ENCODE assay signal across 10 mouse cellular contexts in genomic region chr10:79872862-79873261, GRCm38 (mm10). TPM values are rescaled to one million over a fixed set of nuclear protein-coding genes. Genes with fewer than 3 reads are reported as not detected.
DNase-seq lines count a peak whose midpoint lies in the region; ATAC-seq and TF ChIP-seq lines count a peak whose summit lies in the region.
"Had no signal": no experiment of that assay in that cellular context is flagged by ENCODE, and none has a peak within 500 bp of the region (broad histone marks: within the 10 kb centered on the region; RNA-seq: fewer than 3 reads in every experiment).

No protein-coding gene starts in this region.

- peak overlapping the region; percentile 87 for H3K4me2 ChIP-seq in lung, embryonic 15.5 days

- peak; percentile 43 to 61 for DNase-seq in cerebellum, postnatal 10 days
- DNase-seq in cerebellum, adult 8-10 months = no peak
- no peak for DNase-seq in lung, adult 2 months
- DNase-seq in limb, embryonic 10.5 days (ENCODE audit: low spot score) = no peak
- no peak for DNase-seq in Muller cell, postnatal 12 days (ENCODE audit: inconsistent ontology term)
- no peak for DNase-seq in frontal cortex, postnatal 10 days (ENCODE audit: low spot score in 2 of 2)
- DNase-seq: left cerebral cortex, postnatal 4 days had no signal

- no peak for ATAC-seq in lung, embryonic 15.5 days (ENCODE audit: borderline replicate concordance, extremely low read depth, low FRiP score, low TSS enrichment)

- no peak overlapping the region for H3K27ac ChIP-seq in lung, embryonic 15.5 days
- H3K27ac ChIP-seq in limb, embryonic 10.5 days = peak overlapping the region; percentile 98; the same call in 1 of the 2 replicates
- 0 out of 2 replicates have a peak overlapping the region, but pooled peaks have one; percentile 25 for H3K27ac ChIP-seq in olfactory bulb, adult 2 months (ENCODE audit: insufficient read depth, low read depth, low read length)
- H3K27ac ChIP-seq: heart, embryonic 15.5 days had no signal

- no peak for TF ChIP-seq POLR2A in lung, adult 2 months (IDR thresholded peaks at IDR 0.05; ENCODE audit: borderline replicate concordance, extremely low read depth, low read depth, low read length)
- no peak for TF ChIP-seq POLR2A in olfactory bulb, adult 2 months (IDR thresholded peaks at IDR 0.05; ENCODE audit: insufficient read depth, low read depth, low read length)

- H3K27me3 ChIP-seq in lung, embryonic 15.5 days = no peaks in the 10 kb centered on the region
- 0 out of 2 replicates have a peak, but pooled peaks cover 3% of the 10 kb centered on the region for H3K27me3 ChIP-seq in limb, embryonic 10.5 days (ENCODE audit: low read depth, poor library complexity, severe bottlenecking)

- H3K9me3 ChIP-seq in lung, embryonic 15.5 days = no peaks in the 10 kb centered on the region
- H3K9me3 ChIP-seq in limb, embryonic 10.5 days (replicated peaks) = no peaks in the 10 kb centered on the region
- H3K9me3 ChIP-seq: heart, embryonic 15.5 days had no signal

- WGBS in lung, embryonic 15.5 days = 41% methylated on average over 3 of the region's 3 CpGs
- WGBS in lung, adult 2 months = 61% methylated on average over 3 of the region's 3 CpGs
- WGBS in limb, embryonic 10.5 days = 42% methylated on average over 3 of the region's 3 CpGs
- 37% methylated on average over 3 of the region's 3 CpGs for WGBS in olfactory bulb, adult 2 months

- TF ChIP-seq CTCF in lung, adult 2 months (IDR thresholded peaks at IDR 0.05; ENCODE audit: insufficient read depth, low read length) = no peak
- TF ChIP-seq CTCF in olfactory bulb, adult 2 months (IDR thresholded peaks at IDR 0.05; ENCODE audit: insufficient read depth, low read depth, low read length) = no peak

- H3K9ac ChIP-seq in lung, embryonic 15.5 days = no peak overlapping the region
- H3K9ac ChIP-seq: heart, embryonic 15.5 days had no signal

- peak overlapping the region; percentile 52; the same call in 1 of the 2 replicates for H3K4me3 ChIP-seq in lung, embryonic 15.5 days
- no peak overlapping the region for H3K4me3 ChIP-seq in lung, adult 2 months (replicated peaks; ENCODE audit: extremely low read depth, low read depth, low read length)
- peak overlapping the region; percentile 88 for H3K4me3 ChIP-seq in limb, embryonic 10.5 days
- H3K4me3 ChIP-seq in olfactory bulb, adult 2 months (ENCODE audit: insufficient read depth, low read depth, low read length) = 0 out of 2 replicates have a peak overlapping the region, but pooled peaks have one; percentile 2

- no peaks in the 10 kb centered on the region for H3K36me3 ChIP-seq in lung, embryonic 15.5 days
- H3K36me3 ChIP-seq in limb, embryonic 10.5 days = peaks cover 48% of the 10 kb centered on the region
- H3K36me3 ChIP-seq: heart, embryonic 15.5 days had no signal

- H3K4me1 ChIP-seq in lung, embryonic 15.5 days = peaks cover 20% of the 10 kb centered on the region
- peaks cover 5% of the 10 kb centered on the region for H3K4me1 ChIP-seq in lung, adult 2 months (ENCODE audit: control insufficient read depth, insufficient read depth, low read length)
- H3K4me1 ChIP-seq in limb, embryonic 10.5 days = peaks cover 44% of the 10 kb centered on the region
- peaks cover 25% of the 10 kb centered on the region for H3K4me1 ChIP-seq in olfactory bulb, adult 2 months (ENCODE audit: control insufficient read depth, insufficient read depth, low read length)

RNA-seq across cellular contexts. Expression of gene Prtn3, which starts 1.4 kb away (rescaled TPM):
- 3.7 and 3.8 TPM in 2 replicates for polyA plus RNA-seq in lung, embryonic 15.5 days (2015; fragmentation: Nextera tagmentation; extraction: Ambion mirVana)
- 3.6 and 5.0 TPM in 2 replicates for polyA plus RNA-seq in lung, adult 2 months (2012; rRNA removed)
- 9.1 and 15.3 TPM in 2 replicates for polyA plus RNA-seq in limb, embryonic 10.5 days (2016; fragmentation: Nextera tagmentation; extraction: Ambion mirVana)
- polyA plus RNA-seq in olfactory bulb, adult 2 months (2012; ENCODE audit: insufficient read depth, insufficient read length, low replicate concordance, missing spikeins) = not detected in 2 replicates

RNA-seq across cellular contexts. Expression of gene Plppr3, which starts 1.6 kb away (rescaled TPM):
- 29.1 and 32.4 TPM in 2 replicates for polyA plus RNA-seq in lung, embryonic 15.5 days (2015; fragmentation: Nextera tagmentation; extraction: Ambion mirVana)
- 8.4 and 8.9 TPM in 2 replicates for polyA plus RNA-seq in lung, adult 2 months (2012; rRNA removed)
- 108 and 140 TPM in 2 replicates for polyA plus RNA-seq in limb, embryonic 10.5 days (2016; fragmentation: Nextera tagmentation; extraction: Ambion mirVana)
- polyA plus RNA-seq in olfactory bulb, adult 2 months (2012; ENCODE audit: insufficient read depth, insufficient read length, low replicate concordance, missing spikeins) = not detected in 2 replicates

RNA-seq across cellular contexts. Expression of gene Elane, which starts 13.2 kb away (rescaled TPM):
- polyA plus RNA-seq in lung, embryonic 15.5 days (2015; fragmentation: Nextera tagmentation; extraction: Ambion mirVana) = 0.25 and 0.72 TPM in 2 replicates
- 0.11 and 0.85 TPM in 2 replicates for polyA plus RNA-seq in lung, adult 2 months (2012; rRNA removed)
- not detected in 2 replicates for polyA plus RNA-seq in limb, embryonic 10.5 days (2016; fragmentation: Nextera tagmentation; extraction: Ambion mirVana)
- polyA plus RNA-seq in olfactory bulb, adult 2 months (2012; ENCODE audit: insufficient read depth, insufficient read length, low replicate concordance, missing spikeins) = not detected in 2 replicates

RNA-seq across cellular contexts. Expression of gene Cfd, which starts 17.8 kb away (rescaled TPM):
- not detected in 2 replicates for polyA plus RNA-seq in lung, embryonic 15.5 days (2015; fragmentation: Nextera tagmentation; extraction: Ambion mirVana)
- polyA plus RNA-seq in lung, adult 2 months (2012; rRNA removed) = 297 and 1,797 TPM in 2 replicates
- polyA plus RNA-seq in limb, embryonic 10.5 days (2016; fragmentation: Nextera tagmentation; extraction: Ambion mirVana) = not detected in 2 replicates
- not detected in 2 replicates for polyA plus RNA-seq in olfactory bulb, adult 2 months (2012; ENCODE audit: insufficient read depth, insufficient read length, low replicate concordance, missing spikeins)
- polyA plus RNA-seq: heart, embryonic 15.5 days had no signal

RNA-seq across cellular contexts. Expression of gene Ptbp1, which starts 18.6 kb away (rescaled TPM):
- polyA plus RNA-seq in lung, embryonic 15.5 days (2015; fragmentation: Nextera tagmentation; extraction: Ambion mirVana) = 367 and 368 TPM in 2 replicates
- 224 and 265 TPM in 2 replicates for polyA plus RNA-seq in lung, adult 2 months (2012; rRNA removed)
- 485 and 494 TPM in 2 replicates for polyA plus RNA-seq in limb, embryonic 10.5 days (2016; fragmentation: Nextera tagmentation; extraction: Ambion mirVana)
- 555 TPM in 1 of 2 replicates, not detected in the other for polyA plus RNA-seq in olfactory bulb, adult 2 months (2012; ENCODE audit: insufficient read depth, insufficient read length, low replicate concordance, missing spikeins)

Comparison
In these comparisons a context has a peak if more than half of its experiments do, and no peak if none do; other contexts are left out.
1. DNase-seq: peak in cerebellum, postnatal 10 days (2 of 2); none in cerebellum, adult 8-10 months (single experiment), lung, adult 2 months (single experiment), limb, embryonic 10.5 days (single experiment), Muller cell, postnatal 12 days (single experiment) and frontal cortex, postnatal 10 days (0 of 2).